Mouse (Mus musculus) gastrocnemius, adult 18-20 months (tissue): ENCODE data around the gene Ibsp. TPM values are rescaled to one million over a fixed set of nuclear protein-coding genes. Genes with fewer than 3 reads are reported as not detected.

ENCODE experiments used
- DNase-seq: peaks from one replicate; pipeline ENCODE4 v3.0.0; 2021; ENCODE audit warnings: low spot score
- long read RNA-seq, 2 experiments: library from polyadenylated mRNA; stranded (forward); transcript quantifications; one replicate each; pipeline ENCODE4 v2.0.0; 2021
- total RNA-seq, 2 experiments: library from RNA; stranded (reverse); gene quantifications; 2 replicates each; pipeline ENCODE4 v1.2.3; 2021

Ibsp gene
- total RNA-seq = not detected
- long read RNA-seq, experiment 1 = 0 reads
- long read RNA-seq, experiment 2 = 0 reads

DNA sequence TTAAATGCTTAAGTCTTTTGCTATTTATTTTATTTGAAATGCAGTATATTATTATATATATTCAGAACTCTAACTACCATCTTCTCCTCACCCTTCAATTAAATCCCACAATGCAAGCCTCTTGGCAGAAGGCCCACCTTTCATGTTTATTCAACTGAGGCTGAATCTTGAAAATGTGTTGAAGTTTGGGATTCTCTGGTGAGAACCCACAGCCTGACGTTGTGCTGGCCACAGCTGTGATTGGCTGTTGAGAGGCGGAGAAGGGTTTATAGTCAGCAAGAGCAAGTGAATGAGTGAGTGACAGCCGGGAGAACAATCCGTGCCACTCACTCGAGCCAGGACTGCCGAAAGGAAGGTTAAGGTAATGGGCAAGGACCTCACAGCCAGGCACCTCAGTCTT, at the start of gene Ibsp:
TSS of gene Ibsp (plus strand) at position 178 of the 400 bp plus-strand sequence.
- no peak for DNase-seq

- DNase-seq = no peak
These were observed 47.2 kb upstream of the Ibsp start for GRCm38 (mm10) chr5:104251811-104252210.

DNA sequence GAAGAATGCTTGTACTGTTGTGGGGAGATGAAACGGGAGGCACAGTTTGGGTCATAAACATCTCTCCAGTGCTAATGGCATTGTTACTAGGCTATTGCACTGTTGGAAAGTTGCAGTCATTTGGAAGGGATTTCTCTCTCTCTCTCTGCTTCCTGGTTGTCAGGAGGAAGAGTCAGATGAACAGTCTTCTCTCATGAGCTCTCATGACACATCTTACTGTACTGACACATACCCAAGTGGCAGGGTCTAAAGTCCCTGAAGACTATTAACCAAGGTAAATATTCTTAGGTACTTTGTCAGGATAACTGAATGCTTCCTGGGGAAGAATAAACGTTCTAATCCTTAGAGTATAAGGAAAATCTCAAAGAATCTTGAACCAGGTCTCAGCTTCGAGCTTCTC, 42.4 kb upstream of the Ibsp start:
- no peak for DNase-seq

- DNase-seq = no peak
These were observed 37.0 kb upstream of the Ibsp start for GRCm38 (mm10) chr5:104261908-104262461.

- DNase-seq = no peak
These were observed 35.8 kb upstream of the Ibsp start for GRCm38 (mm10) chr5:104263014-104263776.

GRCm38 (mm10) chr5:104294201-104294600, 4.8 kb upstream of the Ibsp start:
- no peak for DNase-seq

GRCm38 (mm10) chr5:104314073-104314472, 15.1 kb downstream of the Ibsp start:
- DNase-seq = no peak

- DNase-seq = no peak
These were observed 26.1 kb downstream of the Ibsp start, which contains the start of gene Mepe for GRCm38 (mm10) chr5:104325029-104325428. Mepe (plus strand) TSS chr5:104325329.

DNA sequence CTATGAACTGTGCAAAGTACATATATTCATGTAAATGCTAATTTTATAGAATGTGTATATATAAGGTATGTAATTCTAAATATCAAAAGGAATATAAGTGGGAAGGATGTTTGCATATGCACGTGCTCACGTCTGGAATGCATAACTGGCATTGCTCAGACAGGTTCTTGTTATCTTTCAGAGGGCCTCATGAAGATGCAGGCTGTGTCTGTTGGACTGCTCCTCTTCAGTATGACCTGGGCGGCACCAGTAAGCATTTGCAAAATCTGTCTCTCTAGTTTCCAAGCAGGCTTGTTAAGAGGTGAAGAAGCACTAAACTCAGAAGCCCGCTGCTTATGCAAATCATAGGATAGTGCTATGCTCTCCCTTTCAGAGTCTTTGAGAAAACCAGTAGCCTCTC, 27.9 kb downstream of the Ibsp start:
- DNase-seq = no peak

DNA sequence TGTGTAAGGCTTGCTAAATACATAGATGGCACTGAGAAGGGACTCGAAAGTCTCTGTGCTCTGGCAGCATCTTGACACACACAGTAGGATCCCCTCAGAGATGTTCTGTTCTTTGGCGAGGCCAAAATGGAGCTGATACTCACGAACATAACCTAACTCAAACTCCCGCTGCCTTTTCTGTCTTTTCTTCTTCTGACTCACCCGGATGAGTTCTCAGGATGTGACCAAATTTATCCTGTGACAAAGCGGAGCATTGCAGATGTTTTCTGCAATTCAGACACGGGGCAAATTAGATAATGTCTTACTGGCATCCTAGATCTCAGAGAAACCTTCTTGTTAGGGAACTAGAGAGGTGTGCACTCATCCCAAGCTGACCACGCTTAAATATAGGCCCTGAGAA, 28.4 kb downstream of the Ibsp start:
- no peak for DNase-seq

GRCm38 (mm10) chr5:104327876-104328275, 28.9 kb downstream of the Ibsp start:
- DNase-seq = no peak

DNA sequence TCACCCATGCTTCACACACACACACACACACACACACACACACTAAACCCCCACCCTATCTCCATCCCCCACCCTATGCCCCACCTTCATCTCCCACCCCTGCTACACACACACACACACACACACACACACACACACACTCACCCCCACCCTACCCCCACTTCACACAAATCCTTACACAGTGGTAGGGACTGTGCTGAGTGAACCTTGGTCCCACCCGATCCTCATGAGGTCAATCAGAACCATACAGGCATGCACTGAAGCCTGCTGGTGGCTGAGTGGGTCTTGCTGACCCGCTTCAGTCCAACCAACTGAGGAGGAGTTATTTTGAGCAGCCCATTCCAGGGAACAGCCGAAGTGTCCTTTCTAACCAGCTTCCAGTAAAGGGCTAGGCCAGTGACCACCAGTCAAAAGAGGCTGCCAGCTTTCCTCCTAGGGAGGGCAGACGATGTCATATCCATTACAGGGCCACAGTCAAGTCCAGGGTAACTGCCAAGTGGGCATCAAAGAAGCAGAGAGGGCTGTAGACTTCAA, 29.4 kb downstream of the Ibsp start:
- no peak for DNase-seq

GRCm38 (mm10) chr5:104329381-104329780, 30.4 kb downstream of the Ibsp start:
- DNase-seq = no peak

GRCm38 (mm10) chr5:104330088-104330487, 31.1 kb downstream of the Ibsp start:
- no peak for DNase-seq

GRCm38 (mm10) chr5:104332296-104332695, 33.3 kb downstream of the Ibsp start:
- DNase-seq = no peak

- peak; percentile 64 for DNase-seq
These were observed 34.3 kb downstream of the Ibsp start for GRCm38 (mm10) chr5:104333231-104333640.

GRCm38 (mm10) chr5:104333643-104334042, 34.7 kb downstream of the Ibsp start:
- no peak for DNase-seq

- DNase-seq = no peak
These were observed 35.5 kb downstream of the Ibsp start for GRCm38 (mm10) chr5:104334516-104334915.

- no peak for DNase-seq
These were observed 37.0 kb downstream of the Ibsp start for GRCm38 (mm10) chr5:104335962-104336361.

- no peak for DNase-seq
These were observed 38.5 kb downstream of the Ibsp start for GRCm38 (mm10) chr5:104337491-104337890.

GRCm38 (mm10) chr5:104339009-104339408, 40.0 kb downstream of the Ibsp start:
- no peak for DNase-seq

GRCm38 (mm10) chr5:104339706-104340512, 40.9 kb downstream of the Ibsp start:
- no peak for DNase-seq
